Mouse (Mus musculus) CD4-positive, CD25-positive, alpha-beta regulatory T cell, adult 4 months (primary cell): ENCODE results near the gene Lin28a. TPM values are rescaled to one million over a fixed set of nuclear protein-coding genes. Genes with fewer than 3 reads are reported as not detected.
A peak's percentile ranks its signal among the peaks of the same experiment; 100 is the strongest.

Experiments
- ATAC-seq: one replicate; pipeline ENCODE4 v1.8.0; 2017
- polyA plus RNA-seq, 2 experiments: library from polyadenylated mRNA; unstranded; fragments of 100-300 nt; shearing (Covaris generic); gene quantifications; one replicate each; pipeline ENCODE4 v1.2.1; 2017

Gene Lin28a
- polyA plus RNA-seq, 2 experiments from 2014 or later = not detected

DNA sequence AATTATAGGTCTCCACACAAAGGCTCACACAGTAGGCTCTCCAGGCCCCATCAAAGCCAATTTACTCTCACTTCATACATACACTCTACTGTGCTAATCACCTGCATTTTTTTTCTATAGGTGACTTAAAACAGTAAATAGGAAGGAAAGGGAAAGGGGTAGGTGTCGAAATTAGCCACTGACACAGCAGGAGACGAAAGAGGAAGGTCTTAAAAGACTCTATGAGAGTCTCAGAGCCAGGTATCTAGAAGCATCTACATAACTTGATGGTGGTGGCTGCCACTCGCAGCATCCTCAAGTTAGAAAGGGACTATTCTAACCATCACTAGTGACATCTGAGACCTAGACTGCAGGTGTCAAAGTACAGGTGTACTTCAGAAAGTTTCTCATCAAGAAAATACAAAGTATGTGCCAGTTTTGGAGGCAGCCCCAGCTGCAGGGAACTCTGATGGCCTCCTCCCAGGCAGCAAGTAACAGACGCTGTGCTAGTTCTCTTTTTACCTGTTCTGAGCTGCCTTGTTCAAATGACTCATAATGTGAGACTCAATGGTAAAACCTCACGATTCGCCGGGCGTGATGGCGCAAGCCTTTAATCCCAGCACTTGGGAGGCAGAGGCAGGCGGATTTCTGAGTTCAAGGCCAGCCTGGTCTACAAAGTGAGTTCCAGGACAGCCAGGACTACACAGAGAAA is 40.5 kb downstream of the Lin28a start:
- no peak for ATAC-seq

DNA sequence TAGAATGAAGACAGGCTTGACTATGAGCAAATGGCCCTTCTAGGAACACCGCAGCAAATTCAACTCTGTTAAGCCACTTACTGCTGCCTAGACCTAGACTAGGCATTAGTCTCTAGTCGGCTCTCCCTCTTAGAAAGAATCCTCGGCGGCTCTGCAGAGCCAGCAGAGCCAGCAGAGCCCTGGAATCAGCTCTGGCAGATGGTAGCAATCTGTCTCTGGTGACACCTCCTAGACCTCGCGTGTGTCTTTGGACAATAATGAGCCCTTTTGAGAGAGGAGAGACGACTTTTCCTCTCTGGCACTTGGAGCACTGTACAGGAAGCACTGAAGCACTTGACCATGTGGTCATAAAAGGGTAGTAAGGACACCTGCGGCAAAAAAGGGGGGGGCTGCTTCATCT is 46.9 kb downstream of the Lin28a start:
- ATAC-seq = no peak

DNA sequence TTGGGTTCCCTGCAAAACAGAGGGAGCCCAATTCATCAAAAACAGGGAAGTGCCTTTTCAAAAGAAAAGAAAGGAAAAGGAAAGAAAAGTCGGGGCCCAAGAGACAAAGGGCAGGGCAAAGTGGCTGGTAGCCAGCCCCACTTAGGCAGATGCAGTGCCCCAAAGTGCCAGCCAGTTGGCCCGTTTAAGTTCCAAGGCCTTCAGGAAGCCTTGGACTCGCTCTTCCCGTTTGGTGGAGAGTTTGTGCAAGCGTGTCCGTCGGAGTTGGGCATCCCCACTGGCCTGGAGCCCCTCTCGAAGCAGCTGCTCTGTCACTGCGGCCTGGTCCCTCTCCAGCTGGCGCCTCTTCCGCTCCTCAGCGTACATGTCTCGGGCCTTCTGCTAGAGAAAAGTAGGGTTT is 47.8 kb downstream of the Lin28a start:
- ATAC-seq = no peak

DNA sequence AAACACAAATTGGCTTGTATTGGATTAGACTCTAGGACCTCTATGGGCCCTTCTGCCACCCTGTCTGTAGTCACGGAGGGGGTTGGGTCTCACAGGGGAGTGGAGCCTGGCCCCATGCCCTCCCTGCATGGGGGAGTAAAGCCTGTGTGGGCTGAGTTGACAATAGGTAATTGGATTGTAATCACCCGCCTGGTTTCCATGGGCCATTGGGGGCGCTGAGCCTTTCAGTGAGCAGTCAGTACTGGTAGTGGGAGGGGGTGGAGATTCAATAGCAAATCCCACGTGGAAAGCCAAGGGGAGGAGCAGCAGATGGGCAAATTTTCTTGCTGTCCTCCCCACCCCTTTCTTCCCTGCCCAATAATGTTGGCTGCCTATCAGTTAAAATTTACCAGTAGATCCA is 48.4 kb downstream of the Lin28a start:
- no peak for ATAC-seq

DNA sequence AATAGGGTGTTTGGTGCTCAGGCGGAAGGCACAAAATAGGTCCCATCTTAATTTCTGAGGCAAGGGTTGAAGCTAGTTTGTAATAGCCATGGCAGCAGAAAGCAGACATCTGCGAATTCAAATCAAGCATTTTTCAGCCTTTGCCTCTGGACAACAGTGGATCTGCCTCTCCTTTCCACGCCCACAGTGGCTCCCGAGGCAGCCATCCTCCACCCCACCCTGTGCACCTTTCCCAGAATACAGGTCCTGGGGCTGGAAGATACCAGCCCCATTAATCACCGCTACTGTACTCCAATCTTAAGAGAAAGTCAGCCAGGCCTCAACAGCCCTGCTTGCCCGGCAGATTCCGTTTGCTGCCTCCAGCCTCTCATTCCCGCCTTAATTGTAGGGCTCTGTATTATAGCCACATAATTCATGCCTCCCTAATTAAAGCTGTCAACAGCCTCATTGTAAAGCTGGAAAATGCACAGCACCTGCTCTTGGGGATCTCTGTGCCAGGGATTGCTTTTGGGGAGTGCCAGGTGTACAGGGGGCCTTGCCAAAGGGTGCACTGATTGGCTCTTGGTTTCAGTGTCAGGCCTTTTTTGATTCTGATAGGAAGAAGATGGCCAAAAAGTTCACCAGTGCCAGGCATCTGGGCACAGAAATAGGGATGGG is 49.4 kb downstream of the Lin28a start:
- no peak for ATAC-seq

DNA sequence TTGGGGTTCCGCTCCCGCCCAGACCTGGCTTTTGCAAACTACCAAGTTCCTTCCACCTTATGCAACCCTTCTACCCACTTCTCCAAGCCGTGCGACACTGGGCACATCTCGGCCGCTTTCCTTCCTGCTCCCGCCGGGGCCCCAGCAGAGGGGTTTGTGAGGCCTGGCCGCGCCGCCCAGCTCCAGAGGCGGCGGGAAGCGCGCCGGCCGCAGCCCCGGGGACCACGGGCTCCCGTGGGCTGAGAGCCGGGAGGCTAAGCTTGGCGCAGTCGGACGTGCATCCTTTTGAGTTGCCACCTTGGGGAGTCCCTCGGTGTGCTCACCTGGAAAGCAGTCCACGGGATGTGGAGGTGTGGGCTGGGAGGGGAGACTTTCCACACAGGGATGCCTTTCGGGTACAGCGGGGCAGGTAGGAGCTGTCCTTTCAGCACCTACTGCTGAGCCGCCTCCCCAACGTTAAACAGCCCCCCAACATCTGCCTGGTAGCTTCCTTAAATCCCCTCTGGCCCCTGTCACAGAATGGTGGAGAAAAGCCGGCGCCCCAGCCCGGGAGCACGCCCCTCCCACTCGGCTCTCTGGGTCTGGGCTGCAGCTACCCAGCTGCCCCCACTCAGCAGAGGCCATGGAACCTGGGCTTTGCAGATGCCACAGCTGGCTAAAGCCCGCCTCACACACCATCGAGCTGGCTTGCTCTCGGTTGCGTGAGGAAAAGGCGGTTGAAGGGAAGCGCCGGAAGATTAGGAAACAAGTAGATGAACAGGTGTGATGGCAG is 50.3 kb downstream of the Lin28a start, which contains the start of gene Hmgn2:
Gene Hmgn2, minus strand, starts transcription at position 501 of the 772 bp plus-strand sequence.
- ATAC-seq = peak; percentile 35

DNA sequence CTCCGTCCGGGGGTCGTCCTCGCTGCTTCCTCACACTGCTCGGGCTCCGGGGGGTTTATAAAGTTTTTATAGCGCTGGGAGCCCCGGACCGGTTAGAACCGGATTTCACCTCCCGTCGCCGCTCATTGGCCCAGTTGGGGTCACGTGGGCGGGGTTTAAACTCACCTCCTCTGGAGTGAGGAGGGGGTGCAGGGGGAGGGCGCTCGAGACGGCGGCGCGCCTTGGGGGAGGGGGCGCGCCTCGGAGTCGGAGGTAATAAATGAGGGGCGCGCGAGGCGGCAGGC is 50.8 kb downstream of the Lin28a start:
- ATAC-seq = peak; percentile 76

DNA sequence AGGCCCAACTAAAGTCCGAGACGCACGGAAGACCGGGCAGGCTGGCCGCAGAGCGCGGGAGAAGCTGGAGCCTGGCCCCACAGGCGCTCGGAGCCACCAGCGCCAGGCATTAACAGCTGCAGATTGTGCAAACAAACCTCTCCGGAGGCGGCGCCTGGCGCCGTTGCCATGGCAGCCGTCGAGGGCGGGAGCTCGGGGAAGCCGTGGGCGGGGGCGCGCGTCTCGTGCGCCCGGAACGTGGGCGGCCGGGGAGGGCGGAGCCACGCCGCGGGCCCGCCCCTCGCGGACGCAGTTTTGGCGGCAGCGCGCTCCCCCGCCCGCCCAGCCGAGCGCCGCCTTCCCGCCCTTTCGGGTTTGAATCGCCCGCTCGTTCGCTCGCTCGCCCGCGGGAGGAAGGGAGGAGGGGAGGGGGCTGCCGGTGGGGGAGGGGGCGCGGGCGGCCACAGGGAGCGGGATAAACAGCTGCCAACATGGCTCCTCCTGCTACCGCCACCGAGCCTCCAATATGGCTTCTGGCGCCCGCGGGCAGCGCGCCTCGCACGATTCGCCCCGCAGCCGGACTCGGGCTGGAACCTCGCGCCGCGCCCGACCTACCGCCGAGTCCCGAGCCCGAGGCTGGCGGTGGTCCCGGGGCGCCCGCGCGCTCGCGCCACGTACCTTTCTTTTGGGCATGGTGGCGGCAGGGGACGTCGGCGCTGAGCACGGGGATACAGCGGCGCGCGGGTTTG is 51.3 kb downstream of the Lin28a start:
- peak; percentile 75 for ATAC-seq

DNA sequence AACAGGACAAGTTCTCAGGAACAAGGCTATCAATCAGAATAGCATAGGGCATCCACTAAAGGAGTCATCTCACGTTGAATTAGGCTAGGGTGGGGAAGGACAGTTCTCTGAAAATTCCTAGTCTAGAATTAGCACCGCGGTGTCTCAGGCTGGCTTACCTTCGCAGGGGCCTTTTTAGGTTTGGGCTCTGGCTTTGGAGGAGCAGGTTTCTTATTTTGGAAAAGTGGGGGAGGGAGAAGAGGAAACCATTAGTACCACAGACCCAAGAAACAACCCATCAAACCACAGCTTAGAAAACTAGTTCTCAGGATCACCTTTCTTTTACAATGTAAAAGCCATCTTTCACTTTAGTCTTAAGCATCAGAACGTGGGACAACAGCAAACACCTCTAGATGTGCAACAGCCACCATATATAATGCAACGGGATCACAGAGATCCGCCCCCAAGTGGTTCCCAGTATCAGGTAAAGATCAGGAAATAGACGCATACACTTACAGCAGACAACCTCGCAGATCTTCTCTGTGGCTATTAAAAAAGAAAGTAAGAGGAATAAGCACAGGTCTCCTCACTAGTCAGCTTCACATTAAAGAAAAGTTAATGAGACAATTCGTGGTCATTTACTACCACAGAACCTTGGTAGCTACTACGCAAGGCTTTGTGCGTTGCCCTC is 52.2 kb downstream of the Lin28a start:
- ATAC-seq = no peak

DNA sequence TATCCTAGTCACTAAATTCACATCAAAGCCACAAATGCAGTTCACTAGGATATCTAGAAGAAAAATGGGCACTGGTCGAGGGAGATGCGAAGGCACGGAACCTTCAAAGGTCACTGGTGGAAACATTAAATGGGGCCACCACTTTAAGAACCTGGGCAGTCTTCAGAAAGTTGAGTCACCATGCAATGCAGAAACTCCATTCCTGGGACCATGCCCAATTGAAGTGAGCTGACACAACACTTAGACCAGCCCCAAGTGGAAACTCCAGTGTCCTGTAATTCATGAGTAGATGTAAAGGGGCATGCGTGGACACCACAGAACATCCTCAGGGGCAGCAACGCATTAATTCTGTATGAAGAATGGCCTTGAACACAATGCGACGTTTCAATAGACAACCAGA is 56.1 kb downstream of the Lin28a start:
- ATAC-seq = no peak

DNA sequence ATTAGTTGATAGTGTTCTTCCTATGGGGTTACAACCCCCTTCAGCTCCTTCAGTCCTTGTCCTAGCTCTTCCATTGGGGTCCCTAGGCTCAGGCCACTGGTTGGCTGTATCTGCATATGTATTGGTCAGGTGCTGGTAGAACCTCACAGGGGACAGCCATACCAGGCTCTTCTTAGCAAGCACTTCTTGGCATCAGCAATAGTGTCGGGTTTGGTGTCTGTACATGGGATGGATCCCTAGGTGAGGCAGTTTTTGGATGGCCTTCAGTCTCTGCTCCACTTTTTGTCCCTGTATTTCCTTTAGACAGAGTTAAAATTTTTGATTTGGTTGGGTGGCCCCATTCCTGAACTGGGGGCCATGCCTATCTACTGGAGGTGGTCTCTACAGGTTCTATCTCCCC is 59.8 kb downstream of the Lin28a start:
- no peak for ATAC-seq

DNA sequence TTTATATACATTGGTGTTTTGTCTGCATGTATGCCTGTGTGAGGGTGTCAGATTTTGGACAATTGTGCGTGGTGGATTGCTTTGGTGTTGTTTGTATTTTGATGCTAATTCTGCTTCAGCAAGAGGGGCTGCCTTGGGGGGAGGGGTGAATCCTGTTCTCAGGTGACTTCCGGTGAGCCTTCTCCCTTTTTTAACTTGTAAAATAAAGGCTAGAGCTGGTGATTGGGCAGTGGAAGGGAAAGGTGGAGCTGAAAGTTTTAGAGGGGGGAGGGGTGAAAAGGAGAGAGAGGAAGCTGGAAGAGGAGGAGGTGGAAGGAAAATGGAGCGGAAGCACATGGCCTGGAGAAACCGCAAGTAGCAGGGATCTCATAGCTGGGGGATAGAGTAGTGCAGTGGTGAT is 62.3 kb downstream of the Lin28a start:
- ATAC-seq = no peak

Other genes starting within 250 kb of the Lin28a start
- 100 to 1,000 TPM; 118 to 183 TPM for gene Rps6ka1, start 131.0 kb downstream of the Lin28a start, polyA plus RNA-seq
- gene Hmgn2, start 50.2 kb downstream of the Lin28a start, polyA plus RNA-seq = 100 to 1,000 TPM; 379 to 453 TPM
- gene Dhdds, start 17.9 kb downstream of the Lin28a start, polyA plus RNA-seq = 10 to 100 TPM; 23.5 to 24.3 TPM
- 1 to 10 TPM in 1 of 2 experiments, under 1 TPM in 1; 0.85 to 1.3 TPM for gene Zfp683, start 35.0 kb upstream of the Lin28a start, polyA plus RNA-seq
- gene Crybg2, start 42.0 kb upstream of the Lin28a start, polyA plus RNA-seq = 10 to 100 TPM; 20.9 to 28.2 TPM
- gene Cd52, start 76.2 kb upstream of the Lin28a start, polyA plus RNA-seq = 1,000 to 10,000 TPM; 2,918 to 3,094 TPM
- gene Ubxn11, start 83.7 kb upstream of the Lin28a start, polyA plus RNA-seq = 10 to 100 TPM; 31.2 to 54.2 TPM
- 1,000 to 10,000 TPM in 1 of 2 experiments, 100 to 1,000 TPM in 1; 977 to 1,004 TPM for gene Sh3bgrl3, start 109.9 kb upstream of the Lin28a start, polyA plus RNA-seq
- 100 to 1,000 TPM in 1 of 2 experiments, 10 to 100 TPM in 1; 72.5 to 166 TPM for gene Cep85, start 168.3 kb upstream of the Lin28a start, polyA plus RNA-seq
- gene Gm7534, start 184.2 kb upstream of the Lin28a start, polyA plus RNA-seq = not detected
- not detected for gene Catsper4, start 208.5 kb upstream of the Lin28a start, polyA plus RNA-seq
- gene Cnksr1, start 219.6 kb upstream of the Lin28a start, polyA plus RNA-seq = not detected
- 1 to 10 TPM in 1 of 2 experiments, not detected in 1; 3.7 TPM for gene E130218I03Rik, start 224.8 kb upstream of the Lin28a start, polyA plus RNA-seq
- 1 to 10 TPM; 4.3 to 6.8 TPM for gene Zfp593, start 226.8 kb upstream of the Lin28a start, polyA plus RNA-seq
- gene Gm30191, start 228.1 kb upstream of the Lin28a start, polyA plus RNA-seq = not detected
- not detected for gene Grrp1, start 235.3 kb upstream of the Lin28a start, polyA plus RNA-seq